Mouse (Mus musculus) cerebellum, postnatal 25 days (tissue): ENCODE data around the gene Adam20.
"Not testable (repeated sequence)": the region's sequence is repeated elsewhere in the genome, so short reads cannot be mapped to it uniquely, and the experiment has no call there.

Source experiments
- DNase-seq, 2 experiments: peaks; one replicate each; pipeline ENCODE4 v3.0.0; 2021; ENCODE audit warnings: mixed read lengths in 2 of 2

Adam20 gene

GRCm38 (mm10) chr8:40792973-40793372 lies at the start of gene Adam20:
Gene Adam20 (plus strand): TSS chr8:40793273.
- DNase-seq, result not testable (repeated sequence)

GRCm38 (mm10) chr8:40751908-40752307 lies 41.2 kb upstream of the Adam20 start, which contains the start of gene Adam25:
Gene Adam25 (plus strand): TSS chr8:40752208.
- not testable (repeated sequence) for DNase-seq

- no peak for DNase-seq
Measured at GRCm38 (mm10) chr8:40783320-40783719, 9.8 kb upstream of the Adam20 start.

GRCm38 (mm10) chr8:40803379-40804079 lies 10.5 kb downstream of the Adam20 start:
- DNase-seq, result no peak
